Mouse (Mus musculus) megakaryocyte, embryonic 14.5 days (primary cell): ENCODE measurements around the gene Cdca4.

ENCODE experiments used
- FLI1 ChIP-seq: IDR thresholded peaks from 2 replicates; pipeline ENCODE4 v1.6.1; 2012; ENCODE audit warnings: low read length, inconsistent platforms, mixed read lengths
- GATA1 ChIP-seq: IDR thresholded peaks from 3 replicates; pipeline ENCODE4 v1.6.1; 2012; ENCODE audit warnings: mixed read lengths, low read length, inconsistent platforms, borderline replicate concordance

DNA sequence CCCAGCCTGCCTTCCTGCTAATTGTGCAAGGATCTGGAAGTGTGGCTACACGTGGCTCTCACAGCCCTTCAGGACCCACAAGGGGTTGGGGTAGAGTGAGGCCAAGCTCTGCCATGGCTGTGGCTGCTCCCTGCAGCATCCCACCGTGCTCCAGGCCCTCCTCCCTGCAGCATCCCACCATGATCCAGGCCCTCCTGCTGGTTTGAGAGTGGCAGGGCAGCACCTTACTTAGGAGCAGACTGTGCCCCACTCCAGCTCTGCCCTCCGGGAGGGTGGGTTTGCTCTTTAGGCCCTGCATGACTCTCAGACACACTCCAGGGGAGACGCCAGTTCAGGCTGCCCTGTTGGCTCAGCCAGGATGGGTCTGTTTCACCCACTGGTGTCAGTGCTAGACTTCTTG is 58.8 kb downstream of the Cdca4 start:
- TF ChIP-seq FLI1 (no peak), GATA1 (no peak)
